Mouse (Mus musculus): ENCODE data around the gene Xbp1. TPM values are rescaled to one million over a fixed set of nuclear protein-coding genes. Genes with fewer than 3 reads are reported as not detected.

The Xbp1 gene
- total RNA-seq, 2 experiments from 2014 or later: 109 to 139 TPM

- DNase-seq: no peak
Observed at GRCm38 (mm10) chr11:5571856-5572255, 51.4 kb downstream of the Xbp1 start.

DNA sequence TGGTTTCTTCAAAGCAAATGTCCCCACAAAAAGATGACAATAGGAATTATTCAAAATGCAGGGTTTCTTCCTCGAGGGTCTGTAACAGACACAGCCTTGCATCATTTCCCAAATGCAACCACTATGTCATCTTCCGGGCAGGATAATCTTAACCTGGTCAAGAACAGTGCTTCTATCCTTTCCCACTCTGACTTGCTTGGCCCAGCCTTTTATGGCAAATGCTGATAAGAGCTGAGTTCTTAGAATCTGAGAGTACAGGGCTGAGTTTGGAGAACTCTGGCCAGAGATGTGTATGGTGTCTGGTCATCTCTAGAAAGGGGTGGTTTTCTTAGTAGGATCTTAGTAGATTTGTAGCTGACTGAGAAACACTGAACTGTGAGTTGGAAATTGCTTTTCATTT, 53.4 kb downstream of the Xbp1 start:
- no peak for DNase-seq

DNA sequence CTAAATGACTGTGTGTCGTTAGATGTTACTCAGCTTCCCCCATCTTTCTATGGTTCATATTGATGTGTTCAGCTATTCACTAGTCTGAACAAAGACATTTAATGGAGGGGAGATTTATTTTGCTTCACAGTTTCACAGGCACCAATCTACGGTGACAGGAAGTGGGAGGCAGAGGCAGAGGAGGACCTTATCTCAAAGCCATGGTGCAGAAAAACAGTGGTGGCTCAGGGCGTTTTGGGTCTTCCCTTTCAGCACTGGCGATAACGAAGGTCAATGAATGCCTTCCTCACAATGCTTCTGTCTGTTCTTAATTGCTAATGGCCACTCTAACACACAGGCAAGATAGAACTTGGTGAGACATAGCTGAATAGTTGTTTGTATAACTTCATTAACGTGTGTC, 54.6 kb downstream of the Xbp1 start:
- DNase-seq: no peak

Other genes with a start within 250 kb of the Xbp1 start
- gene Znrf3, start 75.8 kb upstream of the Xbp1 start, total RNA-seq (2021): 10 to 100 TPM; 19.1 to 20.7 TPM
- gene Ccdc117, start 21.5 kb downstream of the Xbp1 start, total RNA-seq (2021): 10 to 100 TPM; 18.0 to 19.1 TPM
- gene Ankrd36, start 49.0 kb downstream of the Xbp1 start, total RNA-seq (2021): not detected
- gene Mrps24, start 195.0 kb downstream of the Xbp1 start, total RNA-seq (2021): 10 to 100 TPM; 67.6 to 72.2 TPM
- 10 to 100 TPM; 63.9 to 73.3 TPM for gene Urgcp, start 241.7 kb downstream of the Xbp1 start, total RNA-seq (2021)